Mouse (Mus musculus) left cerebral cortex, postnatal 4 days (tissue): ENCODE results near the gene Stambp. TPM values are rescaled to one million over a fixed set of nuclear protein-coding genes. Genes with fewer than 3 reads are reported as not detected.
"Not testable (repeated sequence)": the region's sequence is repeated elsewhere in the genome, so short reads cannot be mapped to it uniquely, and the experiment has no call there.

Source experiments
- DNase-seq: peaks from one replicate; pipeline ENCODE4 v3.0.0-alpha.2; 2022
- intact Hi-C: fragments of 180-260 bp; cut with DNase I; formaldehyde crosslinking; loops from one replicate; pipeline ENCODE4 v1.15.1; 2025
- total RNA-seq, 2 experiments: library from RNA; stranded (reverse); gene quantifications; 2 replicates each; pipeline ENCODE4 v1.2.3; 2021

Gene Stambp
- total RNA-seq, result 10 to 100 TPM; 48.5 to 51.1 TPM

- intact Hi-C loops, result no loop called here
- DNase-seq, result peak; percentile 24
Observed at GRCm38 (mm10) chr6:83572671-83573070, at the start of gene Stambp. TSS of gene Stambp (minus strand) at chr6:83572729.

- no peak for DNase-seq
- intact Hi-C loops, result no loop called here
Observed at GRCm38 (mm10) chr6:83619955-83620354, 47.4 kb upstream of the Stambp start.

- DNase-seq, result no peak
- intact Hi-C loops, result no loop called here
Observed at GRCm38 (mm10) chr6:83617581-83618335, 45.2 kb upstream of the Stambp start.

GRCm38 (mm10) chr6:83616512-83616911 lies 44.0 kb upstream of the Stambp start:
- intact Hi-C loops, result no loop called here

GRCm38 (mm10) chr6:83614469-83614868 lies 41.9 kb upstream of the Stambp start:
- intact Hi-C loops, result no loop called here
- DNase-seq, result no peak

More at GRCm38 (mm10) chr6:83616512-83616911, 44.0 kb upstream of the Stambp start:
- peak; percentile 45 for DNase-seq

GRCm38 (mm10) chr6:83612976-83613375 lies 40.4 kb upstream of the Stambp start:
- intact Hi-C loops, result no loop called here
- no peak for DNase-seq

GRCm38 (mm10) chr6:83599636-83600174 lies 27.2 kb upstream of the Stambp start:
- intact Hi-C loops, result no loop called here

GRCm38 (mm10) chr6:83599060-83599550 lies 26.6 kb upstream of the Stambp start:
- intact Hi-C loops, result no loop called here
- no peak for DNase-seq

More at GRCm38 (mm10) chr6:83599636-83600174, 27.2 kb upstream of the Stambp start:
- DNase-seq, result no peak

GRCm38 (mm10) chr6:83598646-83599045 lies 26.1 kb upstream of the Stambp start:
- intact Hi-C loops, result no loop called here
- DNase-seq, result peak; percentile 43

- intact Hi-C loops, result no loop called here
- DNase-seq, result no peak
Observed at GRCm38 (mm10) chr6:83597988-83598387, 25.5 kb upstream of the Stambp start.

- intact Hi-C loops, result no loop called here
- DNase-seq, result no peak
Observed at GRCm38 (mm10) chr6:83595035-83595434, 22.5 kb upstream of the Stambp start.

- intact Hi-C loops, result no loop called here
- DNase-seq, result no peak
Observed at GRCm38 (mm10) chr6:83593896-83594295, 21.4 kb upstream of the Stambp start.

GRCm38 (mm10) chr6:83592051-83592450 lies 19.5 kb upstream of the Stambp start:
- intact Hi-C loops, result no loop called here
- no peak for DNase-seq

GRCm38 (mm10) chr6:83590301-83590700 lies 17.8 kb upstream of the Stambp start:
- intact Hi-C loops, result no loop called here

GRCm38 (mm10) chr6:83587191-83587590 lies 14.7 kb upstream of the Stambp start:
- intact Hi-C loops, result not testable (repeated sequence)

More at GRCm38 (mm10) chr6:83590301-83590700, 17.8 kb upstream of the Stambp start:
- DNase-seq, result no peak

GRCm38 (mm10) chr6:83585328-83585727 lies 12.8 kb upstream of the Stambp start:
- intact Hi-C loops, result loop anchor here (2.0 kb wide), 1 partner anchor 87 kb away; no protein-coding TSS in a partner anchor
- not testable (repeated sequence) for DNase-seq

More at GRCm38 (mm10) chr6:83587191-83587590, 14.7 kb upstream of the Stambp start:
- DNase-seq, result not testable (repeated sequence)

- intact Hi-C loops, result no loop called here
- no peak for DNase-seq
Observed at GRCm38 (mm10) chr6:83583591-83583990, 11.1 kb upstream of the Stambp start.

GRCm38 (mm10) chr6:83582938-83583270 lies 10.4 kb upstream of the Stambp start:
- DNase-seq, result peak; percentile 26
- intact Hi-C loops, result no loop called here

GRCm38 (mm10) chr6:83582135-83582937 lies 9.8 kb upstream of the Stambp start:
- no peak for DNase-seq
- intact Hi-C loops, result no loop called here

- intact Hi-C loops, result no loop called here
Observed at GRCm38 (mm10) chr6:83577534-83577933, 5.0 kb upstream of the Stambp start.

GRCm38 (mm10) chr6:83575609-83576008 lies 3.1 kb upstream of the Stambp start:
- intact Hi-C loops, result no loop called here

More at GRCm38 (mm10) chr6:83577534-83577933, 5.0 kb upstream of the Stambp start:
- DNase-seq, result no peak

More at GRCm38 (mm10) chr6:83575609-83576008, 3.1 kb upstream of the Stambp start:
- no peak for DNase-seq
